Mouse (Mus musculus) lung, postnatal 36 days (tissue): ENCODE measurements at regions not wholly inside any gene's neighbourhood (a gene's known extent, or its start where the extent isn't known, plus 50 kb on each side); places are given as distances from the start of the nearest gene placed in this dataset.

Source experiments
- DNase-seq: peaks from one replicate; pipeline ENCODE4 v3.0.0; 2022; ENCODE audit warnings: mixed read lengths

DNA sequence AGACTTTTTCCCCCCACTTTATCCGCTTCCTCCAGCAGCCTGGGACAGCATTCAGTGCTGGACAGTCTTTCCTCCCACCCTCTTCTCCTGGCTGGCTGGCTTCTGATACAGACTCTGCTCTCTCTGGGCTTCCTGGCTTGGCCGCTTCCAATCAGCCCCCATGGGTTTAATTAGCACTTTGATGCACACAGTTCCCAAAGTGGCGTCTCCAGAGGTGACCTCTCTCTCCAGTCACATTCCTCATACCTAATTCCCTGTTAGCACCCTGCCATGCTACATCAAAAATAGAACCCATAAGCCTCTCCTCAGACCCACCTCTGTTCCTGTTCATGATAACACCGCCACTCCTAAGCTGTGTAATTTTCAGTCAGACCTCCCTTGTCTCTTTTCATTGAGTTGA, 101.9 kb upstream of the Arid2 start:
- no peak for DNase-seq

DNA sequence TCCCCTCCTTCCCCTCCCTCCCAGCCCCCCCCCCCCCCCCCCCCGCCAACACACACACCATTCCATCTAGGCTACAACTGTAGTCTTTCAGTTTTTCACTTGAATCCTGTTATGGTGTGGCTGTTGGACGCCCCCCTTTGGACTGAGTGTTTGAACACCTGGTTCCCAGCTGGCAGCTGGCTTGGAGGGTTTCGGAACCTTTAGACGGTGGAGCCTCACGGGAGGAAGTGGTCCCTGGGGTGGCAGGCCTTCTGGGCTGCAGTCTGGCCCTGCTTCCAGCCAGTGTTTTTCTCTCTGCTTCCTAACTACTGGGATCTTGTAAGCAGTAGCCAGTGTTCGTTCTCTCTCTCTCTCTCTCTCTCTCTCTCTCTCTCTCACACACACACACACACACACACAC, 101.4 kb upstream of the Arid2 start:
- DNase-seq = no peak

- DNase-seq = no peak
Measured at GRCm38 (mm10) chr15:96189551-96189950, 97.8 kb upstream of the Arid2 start.

- no peak for DNase-seq
Measured at GRCm38 (mm10) chr15:96197413-96197812, 89.9 kb upstream of the Arid2 start.

DNA sequence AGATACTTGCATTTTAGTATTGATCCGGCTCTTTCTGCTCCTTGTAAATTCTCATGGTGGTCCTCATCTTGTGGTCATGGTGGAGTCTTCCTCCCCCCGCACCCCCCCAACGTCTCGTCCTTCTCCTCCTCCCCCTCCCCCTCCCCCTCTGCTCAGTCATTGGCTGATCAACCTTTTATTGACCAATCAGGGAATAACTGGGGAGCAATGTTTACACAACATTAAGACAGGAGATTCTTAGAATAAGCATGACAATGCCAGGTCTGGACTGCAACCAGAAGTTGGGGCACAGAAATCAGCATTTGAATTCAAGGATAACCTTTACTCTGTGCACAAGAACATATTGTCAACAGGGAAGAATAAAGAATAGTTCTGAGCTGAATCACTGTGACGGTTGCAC, 89.4 kb upstream of the Arid2 start:
- no peak for DNase-seq

GRCm38 (mm10) chr15:96201273-96201672, 86.0 kb upstream of the Arid2 start:
- DNase-seq = no peak

GRCm38 (mm10) chr15:96201701-96202460, 85.4 kb upstream of the Arid2 start:
- DNase-seq = peak; percentile 37

GRCm38 (mm10) chr15:96204187-96204586, 83.1 kb upstream of the Arid2 start:
- no peak for DNase-seq

GRCm38 (mm10) chr15:96204623-96205022, 82.7 kb upstream of the Arid2 start:
- DNase-seq = no peak

- peak; percentile 3 for DNase-seq
Measured at GRCm38 (mm10) chr15:96210721-96211400, 76.5 kb upstream of the Arid2 start.

DNA sequence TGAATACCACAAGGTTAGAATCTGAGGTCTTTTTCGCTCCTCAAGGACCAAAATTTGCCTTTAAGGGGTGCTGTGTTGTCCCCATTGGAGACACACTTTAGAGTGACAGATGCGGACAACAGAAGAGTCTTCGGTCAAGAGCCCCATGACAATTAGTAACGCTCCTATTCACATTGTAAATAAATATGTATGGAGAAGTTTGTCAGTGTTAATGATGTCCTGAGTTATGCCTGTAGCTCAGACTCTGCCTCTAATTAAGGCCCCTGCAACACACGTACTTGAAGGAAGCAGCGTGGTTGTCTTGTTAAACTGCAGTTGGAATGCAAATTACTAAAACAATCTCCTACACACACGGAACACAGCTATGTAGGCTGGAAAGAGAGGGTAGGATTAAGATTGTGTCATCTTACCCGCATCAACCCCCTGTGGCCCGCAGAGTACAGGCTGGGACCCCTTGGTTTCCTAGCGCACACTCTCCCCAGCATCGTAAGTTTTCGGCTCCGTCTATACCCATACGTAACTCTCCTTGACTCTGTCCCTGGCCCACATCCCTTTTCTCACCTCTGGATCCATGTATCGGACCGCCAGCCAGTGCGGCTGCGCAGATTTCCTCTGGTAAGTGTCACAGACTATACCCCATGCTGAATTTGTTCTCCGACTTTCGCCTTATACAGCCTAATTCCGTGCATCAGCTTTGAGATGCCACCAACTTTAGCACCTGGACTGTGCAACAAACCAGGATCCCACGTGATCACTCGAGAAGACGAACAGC, 73.6 kb upstream of the Arid2 start:
- no peak for DNase-seq

DNA sequence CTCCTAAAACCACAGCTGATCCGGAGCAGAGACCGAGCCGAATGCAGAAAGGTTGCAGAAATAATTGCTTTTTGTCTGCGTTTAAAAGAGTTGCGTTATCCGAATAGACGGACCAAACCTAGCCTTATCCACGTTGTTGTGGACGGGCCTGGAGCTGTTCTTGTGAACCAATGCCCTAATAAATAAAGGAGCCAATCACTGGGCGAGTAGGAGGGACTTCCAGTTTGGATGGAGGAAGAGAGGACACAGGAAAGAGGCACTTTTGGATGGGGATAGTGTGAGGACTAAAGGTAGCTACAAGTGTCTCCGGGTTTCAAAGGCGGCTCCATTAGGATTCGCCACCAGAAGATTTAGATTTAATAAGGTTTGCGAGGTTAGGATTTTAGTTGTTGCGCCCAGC, 69.4 kb upstream of the Arid2 start:
- DNase-seq = no peak

GRCm38 (mm10) chr15:96219746-96220145, 67.6 kb upstream of the Arid2 start:
- DNase-seq = no peak

- DNase-seq = no peak
Measured at GRCm38 (mm10) chr15:96231969-96232368, 55.3 kb upstream of the Arid2 start.

GRCm38 (mm10) chr15:96233113-96233512, 54.2 kb upstream of the Arid2 start:
- DNase-seq = no peak

DNA sequence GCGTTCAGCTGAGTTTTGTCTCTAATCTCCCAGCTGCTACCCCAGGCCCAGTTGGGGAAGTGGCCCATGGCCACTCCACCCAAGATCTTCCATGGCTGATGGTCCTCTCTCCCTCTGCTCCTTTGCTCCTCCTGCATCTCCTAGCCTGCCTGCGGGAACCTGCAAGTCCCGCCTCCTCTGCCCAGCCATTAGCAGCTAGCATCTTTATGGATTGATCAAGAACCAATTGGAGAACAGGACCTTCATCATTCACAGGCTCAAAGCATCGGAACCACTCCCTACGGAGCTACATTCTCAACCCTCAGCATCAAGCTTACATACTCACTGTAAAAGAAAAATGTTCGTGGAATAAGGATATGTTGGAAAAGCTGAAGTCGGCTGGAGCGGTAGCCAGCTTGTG, 52.5 kb upstream of the Arid2 start:
- DNase-seq = no peak
